Mouse (Mus musculus) retina, embryonic 14.5 days (tissue): ENCODE measurements around the gene Eif4e2.

ENCODE experiments used
- DNase-seq: peaks from one replicate; pipeline ENCODE4 v3.0.0-alpha.2; 2015; ENCODE audit warnings: low spot score

Eif4e2 gene

GRCm38 (mm10) chr1:87213735-87214704 is at the start of gene Eif4e2:
Gene Eif4e2 (plus strand): TSS chr1:87213914.
- peak; percentile 95 for DNase-seq

GRCm38 (mm10) chr1:87164164-87164795 is 49.4 kb upstream of the Eif4e2 start:
- DNase-seq = no peak

GRCm38 (mm10) chr1:87164796-87165184 is 48.9 kb upstream of the Eif4e2 start:
- no peak for DNase-seq

GRCm38 (mm10) chr1:87170458-87170857 is 43.3 kb upstream of the Eif4e2 start:
- DNase-seq = peak; percentile 63

- DNase-seq = peak; percentile 48
Measured at GRCm38 (mm10) chr1:87171312-87171711, 42.4 kb upstream of the Eif4e2 start.

- no peak for DNase-seq
Measured at GRCm38 (mm10) chr1:87172316-87172715, 41.4 kb upstream of the Eif4e2 start.

- DNase-seq = peak; percentile 91
Measured at GRCm38 (mm10) chr1:87174006-87174955, 39.4 kb upstream of the Eif4e2 start.

GRCm38 (mm10) chr1:87175852-87176292 is 37.8 kb upstream of the Eif4e2 start:
- peak; percentile 77 for DNase-seq

GRCm38 (mm10) chr1:87180896-87181295 is 32.8 kb upstream of the Eif4e2 start:
- no peak for DNase-seq

- DNase-seq = no peak
Measured at GRCm38 (mm10) chr1:87183013-87183412, 30.7 kb upstream of the Eif4e2 start, which contains the start of gene Prss56. Gene Prss56 (plus strand): TSS chr1:87183313.

- DNase-seq = no peak
Measured at GRCm38 (mm10) chr1:87183998-87184750, 29.5 kb upstream of the Eif4e2 start.

GRCm38 (mm10) chr1:87184751-87185139 is 29.0 kb upstream of the Eif4e2 start:
- peak; percentile 85 for DNase-seq

- DNase-seq = no peak
Measured at GRCm38 (mm10) chr1:87185526-87185925, 28.2 kb upstream of the Eif4e2 start.

GRCm38 (mm10) chr1:87186261-87187036 is 27.3 kb upstream of the Eif4e2 start:
- DNase-seq = no peak

- peak; percentile 93 for DNase-seq
Measured at GRCm38 (mm10) chr1:87187037-87187355, 26.7 kb upstream of the Eif4e2 start.

- DNase-seq = no peak
Measured at GRCm38 (mm10) chr1:87190429-87190828, 23.3 kb upstream of the Eif4e2 start, which contains the start of gene Chrnd. Gene Chrnd (plus strand): TSS chr1:87190607.

GRCm38 (mm10) chr1:87197296-87197695 is 16.4 kb upstream of the Eif4e2 start:
- DNase-seq = no peak

- no peak for DNase-seq
Measured at GRCm38 (mm10) chr1:87198119-87199065, 15.3 kb upstream of the Eif4e2 start.

- no peak for DNase-seq
Measured at GRCm38 (mm10) chr1:87200811-87201210, 12.9 kb upstream of the Eif4e2 start.
